Mouse (Mus musculus) v-Abl transformed pro-B cells (cell line): ENCODE data around the gene Tnfaip8l1.

ENCODE experiments used
- in situ Hi-C, 2 experiments: fragments of 400-800 bp; cut with MboI; formaldehyde crosslinking; loops; one replicate each; pipeline ENCODE4 v1.15.1; 2025; ENCODE audit not compliant: unreplicated experiment in 2 of 2

Tnfaip8l1 gene

GRCm38 (mm10) chr17:56171456-56171855, 9.2 kb downstream of the Tnfaip8l1 start:
- in situ Hi-C loops = no loop called here

GRCm38 (mm10) chr17:56171881-56172280, 9.6 kb downstream of the Tnfaip8l1 start:
- in situ Hi-C loops = no loop called here

GRCm38 (mm10) chr17:56173401-56174046, 11.2 kb downstream of the Tnfaip8l1 start:
- in situ Hi-C loops = no loop called here

- in situ Hi-C loops = no loop called here
Measured at GRCm38 (mm10) chr17:56175416-56175815, 13.1 kb downstream of the Tnfaip8l1 start.

GRCm38 (mm10) chr17:56182975-56183657, 20.8 kb downstream of the Tnfaip8l1 start:
- in situ Hi-C loops = no loop called here

GRCm38 (mm10) chr17:56183658-56184103, 21.4 kb downstream of the Tnfaip8l1 start, which contains the start of gene Mydgf:
TSS of gene Mydgf (minus strand) at chr17:56183920.
- in situ Hi-C loops = no loop called here

- in situ Hi-C loops = no loop called here
Measured at GRCm38 (mm10) chr17:56185281-56186141, 23.2 kb downstream of the Tnfaip8l1 start.

- in situ Hi-C loops = no loop called here
Measured at GRCm38 (mm10) chr17:56191266-56191665, 29.0 kb downstream of the Tnfaip8l1 start.

GRCm38 (mm10) chr17:56194357-56194756, 32.1 kb downstream of the Tnfaip8l1 start:
- in situ Hi-C loops = no loop called here

GRCm38 (mm10) chr17:56194765-56195164, 32.5 kb downstream of the Tnfaip8l1 start:
- in situ Hi-C loops = no loop called here

- in situ Hi-C loops = no loop called here
Measured at GRCm38 (mm10) chr17:56196860-56197259, 34.6 kb downstream of the Tnfaip8l1 start.

GRCm38 (mm10) chr17:56200586-56200985, 38.3 kb downstream of the Tnfaip8l1 start:
- in situ Hi-C loops = loop anchor here in 1 of 2 experiments (25.0 kb wide), 1 partner anchor 238 kb away; the partner anchor contains the start of genes Ebi3, Shd and Yju2

- in situ Hi-C loops = loop anchor here in 1 of 2 experiments (25.0 kb wide), 1 partner anchor 239 kb away; the partner anchor contains the start of genes Ebi3, Shd and Yju2
Measured at GRCm38 (mm10) chr17:56201642-56202041, 39.4 kb downstream of the Tnfaip8l1 start.

- in situ Hi-C loops = loop anchor here in 1 of 2 experiments (25.0 kb wide), 1 partner anchor 240 kb away; the partner anchor contains the start of genes Ebi3, Shd and Yju2
Measured at GRCm38 (mm10) chr17:56202476-56202875, 40.2 kb downstream of the Tnfaip8l1 start.

GRCm38 (mm10) chr17:56203729-56204128, 41.5 kb downstream of the Tnfaip8l1 start:
- in situ Hi-C loops = loop anchor here in 1 of 2 experiments (25.0 kb wide), 1 partner anchor 241 kb away; the partner anchor contains the start of genes Ebi3, Shd and Yju2

GRCm38 (mm10) chr17:56206276-56206884, 44.1 kb downstream of the Tnfaip8l1 start:
- in situ Hi-C loops = loop anchor here in 1 of 2 experiments (5.0 to 25.0 kb wide), 2 partner anchors 41 to 244 kb away; partner anchors contain the start of genes Ebi3, Shd and Yju2

GRCm38 (mm10) chr17:56206986-56207674, 44.9 kb downstream of the Tnfaip8l1 start:
- in situ Hi-C loops = loop anchor here in 1 of 2 experiments (5.0 to 25.0 kb wide), 2 partner anchors 40 to 245 kb away; partner anchors contain the start of genes Ebi3, Shd and Yju2

- in situ Hi-C loops = loop anchor here in 1 of 2 experiments (5.0 to 25.0 kb wide), 2 partner anchors 39 to 246 kb away; partner anchors contain the start of genes Ebi3, Shd and Yju2
Measured at GRCm38 (mm10) chr17:56207963-56208530, 45.8 kb downstream of the Tnfaip8l1 start.

GRCm38 (mm10) chr17:56208821-56209220, 46.5 kb downstream of the Tnfaip8l1 start:
- in situ Hi-C loops = loop anchor here in 1 of 2 experiments (5.0 to 25.0 kb wide), 2 partner anchors 38 to 247 kb away; partner anchors contain the start of genes Ebi3, Shd and Yju2
